Mouse (Mus musculus) heart, adult 2 months (tissue): ENCODE results near the gene Ip6k1.

Experiments used
- CTCF ChIP-seq: fragments of 200-600 bp; IDR thresholded peaks from 2 replicates; pipeline ENCODE4 v1.8.1; 2022; ENCODE audit warnings: antibody characterized with exemption, mild to moderate bottlenecking, moderate library complexity
- EP300 ChIP-seq: fragments of 200-500 bp; IDR thresholded peaks from 2 replicates; pipeline ENCODE4 v1.6.1; 2011; ENCODE audit warnings: low read depth, low read length, control low read depth; ENCODE audit not compliant: insufficient read depth
- POLR2A ChIP-seq: fragments of 200-500 bp; IDR thresholded peaks from 2 replicates; pipeline ENCODE4 v1.6.1; 2011; ENCODE audit warnings: mild to moderate bottlenecking, low read depth, low read length, control low read depth; ENCODE audit not compliant: insufficient read depth

- no peak for TF ChIP-seq CTCF
- no peak for TF ChIP-seq POLR2A
- no peak for TF ChIP-seq EP300
These were observed 49.1 kb downstream of the Ip6k1 start for GRCm38 (mm10) chr9:108051184-108051930.
